Mouse (Mus musculus) CH12.LX (cell line): ENCODE data around the gene Kcnh5. TPM values are rescaled to one million over a fixed set of nuclear protein-coding genes. Genes with fewer than 3 reads are reported as not detected.

Experiments
- DNase-seq: peaks from one replicate; pipeline ENCODE4 v3.0.0-alpha.2; 2013; ENCODE audit errors: extremely low read depth
- H3K27ac ChIP-seq: 2 replicates; pipeline ENCODE4 v1.5.1; 2012; ENCODE audit warnings: low read depth, mild to moderate bottlenecking, control low read depth, moderate library complexity; ENCODE audit not compliant: insufficient read depth
- H3K27me3 ChIP-seq: replicated peaks from 2 replicates; pipeline ENCODE3; 2012; ENCODE audit warnings: inconsistent platforms
- H3K36me3 ChIP-seq, 2 experiments: replicated peaks in 1 of 2; 2 replicates each; pipeline versions ENCODE3 to v1.6.1; 2012; ENCODE audit warnings: inconsistent platforms in 1 of 2, low read length in 1 of 2, mild to moderate bottlenecking in 1 of 2, mixed read lengths in 1 of 2, moderate library complexity in 1 of 2; ENCODE audit not compliant: control insufficient read depth in 1 of 2, insufficient read depth in 1 of 2
- H3K4me1 ChIP-seq, 2 experiments: 2 replicates each; pipeline ENCODE4 v1.6.1; 2012; ENCODE audit warnings: inconsistent platforms in 1 of 2, moderate library complexity in 1 of 2; ENCODE audit not compliant: insufficient read depth in 2 of 2, control insufficient read depth in 1 of 2
- H3K4me2 ChIP-seq: 2 replicates; pipeline ENCODE4 v1.6.1; 2012; ENCODE audit warnings: low read depth, mild to moderate bottlenecking, control low read depth; ENCODE audit not compliant: poor library complexity, insufficient read depth, severe bottlenecking
- H3K4me3 ChIP-seq, 3 experiments: fragments of 150-350 bp in 1 of 3; sonication (generic) in 1 of 3; replicated peaks in 1 of 3; 2 replicates each; pipeline versions ENCODE3 to v1.5.1; 2011 to 2012; ENCODE audit warnings: low read depth in 2 of 3, low read length in 2 of 3, mild to moderate bottlenecking in 2 of 3, moderate library complexity in 2 of 3, control low read depth in 1 of 3, improper control_type of control experiment in 1 of 3, inconsistent platforms in 1 of 3, mixed read lengths in 1 of 3; ENCODE audit not compliant: poor library complexity in 1 of 3
- H3K79me2 ChIP-seq: replicated peaks from 2 replicates; pipeline ENCODE4 v1.6.1; 2012; ENCODE audit warnings: mild to moderate bottlenecking, moderate library complexity; ENCODE audit not compliant: control insufficient read depth, poor library complexity, insufficient read depth, severe bottlenecking; ENCODE audit errors: extremely low read depth
- H3K9ac ChIP-seq: 2 replicates; pipeline ENCODE4 v1.6.1; 2012; ENCODE audit warnings: low read depth, mild to moderate bottlenecking, control low read depth, moderate library complexity; ENCODE audit not compliant: insufficient read depth
- H3K9me3 ChIP-seq: replicated peaks from 2 replicates; pipeline ENCODE3; 2012; ENCODE audit warnings: low read length, inconsistent platforms, mixed read lengths
- BHLHE40 ChIP-seq: IDR thresholded peaks from 2 replicates; pipeline ENCODE4 v1.6.1; 2011; ENCODE audit warnings: mild to moderate bottlenecking, low read depth, low read length, improper control_type of control experiment
- CHD1 ChIP-seq: IDR thresholded peaks from 2 replicates; pipeline ENCODE4 v1.6.1; 2012; ENCODE audit warnings: low read depth, low read length, improper control_type of control experiment, inconsistent platforms
- CHD2 ChIP-seq: IDR thresholded peaks from 2 replicates; pipeline ENCODE4 v1.6.1; 2011; ENCODE audit warnings: low read length, improper control_type of control experiment
- CTCF ChIP-seq, 2 experiments: IDR thresholded peaks in 1 of 2; conservative IDR thresholded peaks in 1 of 2; 2 replicates each; pipeline ENCODE4 v1.5.1; 2011 to 2012; ENCODE audit warnings: low read depth in 2 of 2, low read length in 2 of 2, improper control_type of control experiment in 1 of 2, inconsistent platforms in 1 of 2, mild to moderate bottlenecking in 1 of 2, moderate library complexity in 1 of 2
- E2F4 ChIP-seq: IDR thresholded peaks from 2 replicates; pipeline ENCODE4 v1.6.1; 2011; ENCODE audit warnings: low read depth, low read length, improper control_type of control experiment; ENCODE audit not compliant: insufficient replicate concordance
- ELF1 ChIP-seq: IDR thresholded peaks from 2 replicates; pipeline ENCODE4 v1.6.1; 2014; ENCODE audit warnings: low read depth, mild to moderate bottlenecking, inconsistent platforms, low read length, improper control_type of control experiment
- EP300 ChIP-seq: IDR thresholded peaks from 2 replicates; pipeline ENCODE4 v1.6.1; 2011; ENCODE audit warnings: low read length, improper control_type of control experiment
- ETS1 ChIP-seq: conservative IDR thresholded peaks from 2 replicates; pipeline ENCODE4 v1.6.1; 2012; ENCODE audit warnings: low read depth, mild to moderate bottlenecking, inconsistent platforms, low read length, improper control_type of control experiment, moderate library complexity
- GABPA ChIP-seq: IDR thresholded peaks from 2 replicates; pipeline ENCODE4 v1.6.1; 2012; ENCODE audit warnings: low read depth, low read length, improper control_type of control experiment, inconsistent platforms; ENCODE audit not compliant: insufficient replicate concordance
- IRF4 ChIP-seq: IDR thresholded peaks from 2 replicates; pipeline ENCODE4 v1.6.1; 2014; ENCODE audit warnings: low read depth, mild to moderate bottlenecking, inconsistent platforms, low read length, improper control_type of control experiment
- JUN ChIP-seq: IDR thresholded peaks from 2 replicates; pipeline ENCODE4 v1.6.1; 2011; ENCODE audit warnings: low read depth, mild to moderate bottlenecking, low read length, improper control_type of control experiment, moderate library complexity; ENCODE audit not compliant: insufficient read depth
- JUND ChIP-seq: conservative IDR thresholded peaks from 2 replicates; pipeline ENCODE4 v1.6.1; 2011; ENCODE audit warnings: low read depth, low read length, improper control_type of control experiment
- MAZ ChIP-seq: IDR thresholded peaks from 2 replicates; pipeline ENCODE4 v1.6.1; 2012; ENCODE audit warnings: low read depth, mild to moderate bottlenecking, inconsistent platforms, low read length, improper control_type of control experiment, moderate library complexity
- MXI1 ChIP-seq: IDR thresholded peaks from 2 replicates; pipeline ENCODE4 v1.6.1; 2011; ENCODE audit warnings: mild to moderate bottlenecking, low read depth, low read length, improper control_type of control experiment
- MYC ChIP-seq: IDR thresholded peaks from 2 replicates; pipeline ENCODE4 v1.6.1; 2011; ENCODE audit warnings: low read depth, mild to moderate bottlenecking, improper control_type of control experiment, low read length
- PAX5 ChIP-seq: IDR thresholded peaks from 2 replicates; pipeline ENCODE4 v1.6.1; 2012; ENCODE audit warnings: low read length, inconsistent platforms, mixed read lengths
- POLR2AphosphoS2 ChIP-seq: IDR thresholded peaks from 2 replicates; pipeline ENCODE4 v1.6.1; 2011; ENCODE audit warnings: low read depth, low read length, improper control_type of control experiment
- RCOR1 ChIP-seq: conservative IDR thresholded peaks from 2 replicates; pipeline ENCODE4 v1.6.1; 2012; ENCODE audit warnings: low read depth, mild to moderate bottlenecking, inconsistent platforms, low read length, improper control_type of control experiment
- SIN3A ChIP-seq: IDR thresholded peaks from 2 replicates; pipeline ENCODE4 v1.6.1; 2012; ENCODE audit warnings: low read length, improper control_type of control experiment, inconsistent platforms
- TBP ChIP-seq: conservative IDR thresholded peaks from 2 replicates; pipeline ENCODE4 v1.6.1; 2011; ENCODE audit warnings: low read depth, low read length, improper control_type of control experiment
- TCF12 ChIP-seq: IDR thresholded peaks from 2 replicates; pipeline ENCODE4 v1.6.1; 2014; ENCODE audit warnings: low read depth, mild to moderate bottlenecking, inconsistent platforms, low read length, improper control_type of control experiment
- UBTF ChIP-seq: IDR thresholded peaks from 2 replicates; pipeline ENCODE4 v1.6.1; 2012; ENCODE audit warnings: low read depth, mild to moderate bottlenecking, inconsistent platforms, low read length, improper control_type of control experiment, moderate library complexity
- ZKSCAN1 ChIP-seq: IDR thresholded peaks from 2 replicates; pipeline ENCODE4 v1.6.1; 2012; ENCODE audit warnings: low read depth, inconsistent platforms, low read length, improper control_type of control experiment, borderline replicate concordance
- ZMIZ1 ChIP-seq: IDR thresholded peaks from 2 replicates; pipeline ENCODE4 v1.6.1; 2012; ENCODE audit warnings: low read depth, mild to moderate bottlenecking, inconsistent platforms, low read length, improper control_type of control experiment
- dilution Hi-C: fragments of 300-500 bp; cut with MboI; formaldehyde crosslinking; loops from 2 replicates; pipeline ENCODE4 v1.14.3; 2020; ENCODE audit warnings: low sequenced_read_pairs; ENCODE audit not compliant: extremely low pct_unique_long_range_greater_than_20kb, extremely low pct_ligation_motif_present
- in situ Hi-C: fragments of 300-500 bp; cut with MboI; formaldehyde crosslinking; loops from 3 replicates; pipeline ENCODE4 v1.14.3; 2019; ENCODE audit warnings: low sequenced_read_pairs, low pct_ligation_motif_present, low pct_unique_long_range_greater_than_20kb, mixed read lengths
- polyA plus RNA-seq: library from polyadenylated mRNA; unstranded; fragments of >175 nt; gene quantifications from 2 replicates; pipeline ENCODE4 v1.2.1, GENCODE M21; 2012; ENCODE audit warnings: low read depth; ENCODE audit not compliant: insufficient read length
- total RNA-seq, 2 experiments: library from RNA; depleted of rRNA; stranded (reverse); fragments of 300-350 nt in 1 of 2; fragments of >200 nt in 1 of 2; gene quantifications; 2 replicates each; pipeline ENCODE4 v1.2.3; 2012 to 2014

The Kcnh5 gene
- total and polyA plus RNA-seq, 3 experiments = 0.04 TPM; not detected in 2

GRCm38 (mm10) chr12:74898211-74898610 lies 278.9 kb downstream of the Kcnh5 start:
- in situ Hi-C loops = no loop called here
- TF ChIP-seq ZMIZ1 = no peak
- TF ChIP-seq IRF4 = no peak
- no peak for TF ChIP-seq POLR2AphosphoS2
- no peak for TF ChIP-seq PAX5
- TF ChIP-seq MXI1 = no peak
- TF ChIP-seq TCF12 = no peak
- TF ChIP-seq GABPA = no peak
- no peak for TF ChIP-seq ZKSCAN1
- TF ChIP-seq CHD1 = no peak
- TF ChIP-seq JUN = no peak
- no peak for TF ChIP-seq EP300
- no peak for TF ChIP-seq MAZ
- TF ChIP-seq ELF1 = no peak
- TF ChIP-seq RCOR1 = no peak
- TF ChIP-seq SIN3A = no peak
- no peak for TF ChIP-seq MYC
- TF ChIP-seq TBP = no peak
- no peak for TF ChIP-seq UBTF
- no peak for TF ChIP-seq CTCF (conservative IDR thresholded peaks at IDR 0.05 in 1 of 2, IDR thresholded peaks at IDR 0.05 in 1 of 2; ENCODE audit: low read depth in 2 of 2, low read length in 2 of 2)
- no peak for TF ChIP-seq CHD2
- TF ChIP-seq, all 38 proteins: peak for 0

GRCm38 (mm10) chr12:74894870-74895423 lies 282.2 kb downstream of the Kcnh5 start:
- TF ChIP-seq POLR2AphosphoS2 = no peak
- TF ChIP-seq ETS1 = peak; percentile 58; the same call in 1 of the 2 replicates
- peak; percentile 75; the same call in 1 of the 2 replicates for TF ChIP-seq JUN
- peak; percentile 92 for TF ChIP-seq JUND
- peak; percentile 89 for TF ChIP-seq IRF4
- TF ChIP-seq EP300 = peak; percentile 85
- TF ChIP-seq BHLHE40 = peak; percentile 80
- TF ChIP-seq MXI1 = no peak
- TF ChIP-seq E2F4 = no peak

More at GRCm38 (mm10) chr12:74898211-74898610, 278.9 kb downstream of the Kcnh5 start:
- Histone ChIP-seq H3K9me3 (no peaks in the 10 kb centered on the region), H3K79me2 (no peaks in the 10 kb centered on the region), H3K4me1 (no peaks in the 10 kb centered on the region), H3K27me3 (no peaks in the 10 kb centered on the region), H3K4me2 (no peak overlapping the region), H3K36me3 (no peaks in the 10 kb centered on the region), H3K9ac (no peak overlapping the region), H3K27ac (no peak overlapping the region), H3K4me3 (no peak overlapping the region)
- no peak for DNase-seq
- dilution Hi-C loops = no loop called here

More at GRCm38 (mm10) chr12:74894870-74895423, 282.2 kb downstream of the Kcnh5 start:
- H3K27ac ChIP-seq = no peak overlapping the region
- H3K27me3 ChIP-seq = no peaks in the 10 kb centered on the region
- peak overlapping the region in 1 of 3 experiments; percentile 13 for H3K4me3 ChIP-seq
- no peaks in the 10 kb centered on the region for H3K4me1 ChIP-seq
- H3K9ac ChIP-seq = no peak overlapping the region
- H3K9me3 ChIP-seq = no peaks in the 10 kb centered on the region
- in situ Hi-C loops = no loop called here
- dilution Hi-C loops = no loop called here
- no peaks in the 10 kb centered on the region for H3K36me3 ChIP-seq
- H3K4me2 ChIP-seq = peak overlapping the region; percentile 79
- no peaks in the 10 kb centered on the region for H3K79me2 ChIP-seq
- DNase-seq = peak; percentile 47
